Mouse (Mus musculus) megakaryocyte, embryonic 14.5 days (primary cell): Measurements from ENCODE around the gene Mdga1.

Experiments used
- FLI1 ChIP-seq: IDR thresholded peaks from 2 replicates; pipeline ENCODE4 v1.6.1; 2012; ENCODE audit warnings: low read length, inconsistent platforms, mixed read lengths
- GATA1 ChIP-seq: IDR thresholded peaks from 3 replicates; pipeline ENCODE4 v1.6.1; 2012; ENCODE audit warnings: mixed read lengths, low read length, inconsistent platforms, borderline replicate concordance

GRCm38 (mm10) chr17:29854835-29855234 is 115.1 kb downstream of the Mdga1 start:
- TF ChIP-seq GATA1 (no peak), FLI1 (no peak)
